Mouse (Mus musculus): Measurements from ENCODE around the gene Snx11. TPM values are rescaled to one million over a fixed set of nuclear protein-coding genes. Genes with fewer than 3 reads are reported as not detected.

Snx11 gene
- total and polyA plus RNA-seq, 3 experiments = 9.9 to 19.9 (median 18.9) TPM

- DNase-seq (ENCODE audit: low spot score) (no peak), ATAC-seq (ENCODE audit: extremely low read depth, insufficient number of reproducible peaks, low FRiP score, poor library complexity, severe bottlenecking) (no peak)
- no peaks in the 10 kb centered on the region for H3K9me3 ChIP-seq (replicated peaks)
- TF ChIP-seq CTCF (IDR thresholded peaks at IDR 0.05; ENCODE audit: low read depth, low read length) = no peak
- no peak for TF ChIP-seq GATA2 (IDR thresholded peaks at IDR 0.05; ENCODE audit: borderline replicate concordance, low read depth, low read length)
- no peak for TF ChIP-seq TAL1 (conservative IDR thresholded peaks at IDR 0.05; ENCODE audit: low read depth, low read length)
- TF ChIP-seq POLR2AphosphoS5 (IDR thresholded peaks at IDR 0.05; ENCODE audit: insufficient replicate concordance, low read depth, low read length) = no peak
- no peak for TF ChIP-seq GATA1 (IDR thresholded peaks at IDR 0.05; ENCODE audit: borderline replicate concordance, low read length)
- H3K4me3 ChIP-seq (ENCODE audit: low read depth, low read length) = no peak overlapping the region
- peaks cover 13% of the 10 kb centered on the region for H3K27me3 ChIP-seq (ENCODE audit: insufficient read depth, low read length)
- H3K4me1 ChIP-seq (ENCODE audit: insufficient read depth, low read depth, low read length) = no peaks in the 10 kb centered on the region
- H3K36me3 ChIP-seq (replicated peaks) = no peaks in the 10 kb centered on the region
Measured at GRCm38 (mm10) chr11:96735908-96736307, 41.5 kb downstream of the Snx11 start.

- no peak for TF ChIP-seq CTCF (IDR thresholded peaks at IDR 0.05; ENCODE audit: low read depth, low read length)
- TF ChIP-seq POLR2AphosphoS5 (IDR thresholded peaks at IDR 0.05; ENCODE audit: insufficient replicate concordance, low read depth, low read length) = no peak
- no peak for TF ChIP-seq TAL1 (conservative IDR thresholded peaks at IDR 0.05; ENCODE audit: low read depth, low read length)
- no peak for TF ChIP-seq GATA2 (IDR thresholded peaks at IDR 0.05; ENCODE audit: borderline replicate concordance, low read depth, low read length)
- no peak for TF ChIP-seq GATA1 (IDR thresholded peaks at IDR 0.05; ENCODE audit: borderline replicate concordance, low read length)
- Histone ChIP-seq H3K4me3 (ENCODE audit: low read depth, low read length) (no peak overlapping the region), H3K9me3 (replicated peaks) (no peaks in the 10 kb centered on the region), H3K4me1 (ENCODE audit: insufficient read depth, low read depth, low read length) (no peaks in the 10 kb centered on the region), H3K27me3 (ENCODE audit: insufficient read depth, low read length) (peaks cover 15% of the 10 kb centered on the region), H3K36me3 (replicated peaks) (no peaks in the 10 kb centered on the region)
- DNase-seq (ENCODE audit: low spot score) = no peak
- no peak for ATAC-seq (ENCODE audit: extremely low read depth, insufficient number of reproducible peaks, low FRiP score, poor library complexity, severe bottlenecking)
Measured at GRCm38 (mm10) chr11:96732657-96733056, 44.7 kb downstream of the Snx11 start.

DNA sequence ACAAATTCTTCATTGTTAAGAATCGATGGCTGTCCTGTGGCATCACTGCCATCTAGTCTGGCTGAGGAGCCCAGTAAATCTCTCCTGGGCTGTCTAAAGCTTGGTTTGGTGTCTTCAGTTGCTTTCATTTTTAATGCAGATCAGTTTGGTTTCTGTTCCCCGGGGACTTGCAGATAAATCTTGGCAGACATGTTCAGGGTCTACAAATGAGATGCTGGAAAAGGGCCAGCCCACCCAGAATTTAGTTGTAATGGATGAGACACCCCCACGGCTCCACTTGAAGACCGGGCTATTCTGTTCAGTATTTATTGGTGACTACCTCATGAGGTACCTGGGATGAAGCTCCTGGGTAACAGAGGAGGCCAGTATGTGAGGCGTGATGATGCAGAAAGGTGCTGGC is 47.0 kb downstream of the Snx11 start:
- peaks cover 9% of the 10 kb centered on the region for H3K27me3 ChIP-seq (ENCODE audit: insufficient read depth, low read length)
- H3K9me3 ChIP-seq (replicated peaks) = no peaks in the 10 kb centered on the region
- TF ChIP-seq TAL1 (conservative IDR thresholded peaks at IDR 0.05; ENCODE audit: low read depth, low read length) = no peak
- TF ChIP-seq POLR2AphosphoS5 (IDR thresholded peaks at IDR 0.05; ENCODE audit: insufficient replicate concordance, low read depth, low read length) = no peak
- no peak for TF ChIP-seq GATA1 (IDR thresholded peaks at IDR 0.05; ENCODE audit: borderline replicate concordance, low read length)
- no peak for TF ChIP-seq CTCF (IDR thresholded peaks at IDR 0.05; ENCODE audit: low read depth, low read length)
- TF ChIP-seq GATA2 (IDR thresholded peaks at IDR 0.05; ENCODE audit: borderline replicate concordance, low read depth, low read length) = no peak
- no peaks in the 10 kb centered on the region for H3K36me3 ChIP-seq (replicated peaks)
- ATAC-seq (ENCODE audit: extremely low read depth, insufficient number of reproducible peaks, low FRiP score, poor library complexity, severe bottlenecking) (no peak), DNase-seq (ENCODE audit: low spot score) (no peak)
- no peak overlapping the region for H3K4me3 ChIP-seq (ENCODE audit: low read depth, low read length)
- no peaks in the 10 kb centered on the region for H3K4me1 ChIP-seq (ENCODE audit: insufficient read depth, low read depth, low read length)

DNA sequence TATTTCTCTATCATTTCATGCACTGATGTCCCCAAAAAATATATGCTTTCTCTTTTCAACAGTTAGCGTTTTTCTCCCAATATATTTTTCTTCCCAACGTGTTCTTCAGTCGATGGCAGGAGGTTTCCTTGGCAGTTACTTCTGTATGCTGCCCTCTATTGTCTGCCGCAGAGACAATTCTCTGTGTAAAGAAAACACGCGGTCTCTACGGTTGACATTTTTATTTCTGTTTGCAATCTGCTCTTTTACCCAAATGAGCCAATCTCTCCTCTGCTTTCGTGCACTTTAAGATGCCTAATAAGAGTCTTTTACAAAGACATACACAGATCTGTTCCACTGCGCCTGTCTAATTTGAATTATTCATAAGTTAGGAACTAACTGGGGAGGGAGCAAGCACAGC is 47.9 kb downstream of the Snx11 start:
- DNase-seq (ENCODE audit: low spot score) (no peak), ATAC-seq (ENCODE audit: extremely low read depth, insufficient number of reproducible peaks, low FRiP score, poor library complexity, severe bottlenecking) (no peak)
- H3K36me3 ChIP-seq (replicated peaks) = no peaks in the 10 kb centered on the region
- H3K4me3 ChIP-seq (ENCODE audit: low read depth, low read length) = no peak overlapping the region
- no peaks in the 10 kb centered on the region for H3K4me1 ChIP-seq (ENCODE audit: insufficient read depth, low read depth, low read length)
- TF ChIP-seq CTCF (IDR thresholded peaks at IDR 0.05; ENCODE audit: low read depth, low read length) (no peak), GATA1 (IDR thresholded peaks at IDR 0.05; ENCODE audit: borderline replicate concordance, low read length) (no peak), TAL1 (conservative IDR thresholded peaks at IDR 0.05; ENCODE audit: low read depth, low read length) (no peak), POLR2AphosphoS5 (IDR thresholded peaks at IDR 0.05; ENCODE audit: insufficient replicate concordance, low read depth, low read length) (no peak), GATA2 (IDR thresholded peaks at IDR 0.05; ENCODE audit: borderline replicate concordance, low read depth, low read length) (no peak)
- H3K27me3 ChIP-seq (ENCODE audit: insufficient read depth, low read length) = peaks cover 9% of the 10 kb centered on the region
- no peaks in the 10 kb centered on the region for H3K9me3 ChIP-seq (replicated peaks)

- Histone ChIP-seq H3K36me3 (replicated peaks) (no peaks in the 10 kb centered on the region), H3K4me1 (ENCODE audit: insufficient read depth, low read depth, low read length) (no peaks in the 10 kb centered on the region), H3K4me3 (ENCODE audit: low read depth, low read length) (no peak overlapping the region), H3K9me3 (replicated peaks) (no peaks in the 10 kb centered on the region), H3K27me3 (ENCODE audit: insufficient read depth, low read length) (peaks cover 12% of the 10 kb centered on the region)
- DNase-seq (ENCODE audit: low spot score) (no peak), ATAC-seq (ENCODE audit: extremely low read depth, insufficient number of reproducible peaks, low FRiP score, poor library complexity, severe bottlenecking) (no peak)
- TF ChIP-seq GATA1 (IDR thresholded peaks at IDR 0.05; ENCODE audit: borderline replicate concordance, low read length) (no peak), GATA2 (IDR thresholded peaks at IDR 0.05; ENCODE audit: borderline replicate concordance, low read depth, low read length) (no peak), TAL1 (conservative IDR thresholded peaks at IDR 0.05; ENCODE audit: low read depth, low read length) (no peak), CTCF (IDR thresholded peaks at IDR 0.05; ENCODE audit: low read depth, low read length) (no peak), POLR2AphosphoS5 (IDR thresholded peaks at IDR 0.05; ENCODE audit: insufficient replicate concordance, low read depth, low read length) (no peak)
Measured at GRCm38 (mm10) chr11:96728577-96728976, 48.8 kb downstream of the Snx11 start.

DNA sequence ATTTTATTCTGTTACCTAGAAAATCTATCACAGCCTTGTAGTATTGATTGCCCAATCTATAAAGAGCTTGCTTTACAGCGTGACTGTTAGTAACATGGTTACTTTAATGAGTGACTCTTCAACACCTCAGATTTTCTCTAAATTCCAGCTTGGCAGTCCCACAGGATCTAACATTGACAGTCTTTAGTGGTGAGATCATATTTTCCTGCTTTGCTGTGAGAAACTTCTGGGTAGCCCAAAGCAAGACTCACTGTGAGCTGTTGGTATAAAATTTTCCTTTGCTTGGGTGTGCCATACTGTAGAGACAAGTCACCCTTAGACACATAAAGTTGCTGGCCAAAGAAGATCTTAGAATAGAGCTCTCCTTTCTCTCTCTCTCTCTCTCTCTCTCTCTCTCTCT is 51.5 kb downstream of the Snx11 start:
- Histone ChIP-seq H3K4me3 (ENCODE audit: low read depth, low read length) (no peak overlapping the region), H3K27me3 (ENCODE audit: insufficient read depth, low read length) (peaks cover 8% of the 10 kb centered on the region; the same call in 1 of the 2 replicates), H3K9me3 (replicated peaks) (no peaks in the 10 kb centered on the region), H3K4me1 (ENCODE audit: insufficient read depth, low read depth, low read length) (no peaks in the 10 kb centered on the region), H3K36me3 (replicated peaks) (no peaks in the 10 kb centered on the region)
- TF ChIP-seq GATA2 (IDR thresholded peaks at IDR 0.05; ENCODE audit: borderline replicate concordance, low read depth, low read length) (no peak), TAL1 (conservative IDR thresholded peaks at IDR 0.05; ENCODE audit: low read depth, low read length) (no peak), GATA1 (IDR thresholded peaks at IDR 0.05; ENCODE audit: borderline replicate concordance, low read length) (no peak), POLR2AphosphoS5 (IDR thresholded peaks at IDR 0.05; ENCODE audit: insufficient replicate concordance, low read depth, low read length) (no peak), CTCF (IDR thresholded peaks at IDR 0.05; ENCODE audit: low read depth, low read length) (no peak)
- DNase-seq (ENCODE audit: low spot score) (no peak), ATAC-seq (ENCODE audit: extremely low read depth, insufficient number of reproducible peaks, low FRiP score, poor library complexity, severe bottlenecking) (no peak)

Data from G1E (cell line).